Comparison of ENCODE assay signal across 8 mouse cellular contexts in the genomic region with DNA sequence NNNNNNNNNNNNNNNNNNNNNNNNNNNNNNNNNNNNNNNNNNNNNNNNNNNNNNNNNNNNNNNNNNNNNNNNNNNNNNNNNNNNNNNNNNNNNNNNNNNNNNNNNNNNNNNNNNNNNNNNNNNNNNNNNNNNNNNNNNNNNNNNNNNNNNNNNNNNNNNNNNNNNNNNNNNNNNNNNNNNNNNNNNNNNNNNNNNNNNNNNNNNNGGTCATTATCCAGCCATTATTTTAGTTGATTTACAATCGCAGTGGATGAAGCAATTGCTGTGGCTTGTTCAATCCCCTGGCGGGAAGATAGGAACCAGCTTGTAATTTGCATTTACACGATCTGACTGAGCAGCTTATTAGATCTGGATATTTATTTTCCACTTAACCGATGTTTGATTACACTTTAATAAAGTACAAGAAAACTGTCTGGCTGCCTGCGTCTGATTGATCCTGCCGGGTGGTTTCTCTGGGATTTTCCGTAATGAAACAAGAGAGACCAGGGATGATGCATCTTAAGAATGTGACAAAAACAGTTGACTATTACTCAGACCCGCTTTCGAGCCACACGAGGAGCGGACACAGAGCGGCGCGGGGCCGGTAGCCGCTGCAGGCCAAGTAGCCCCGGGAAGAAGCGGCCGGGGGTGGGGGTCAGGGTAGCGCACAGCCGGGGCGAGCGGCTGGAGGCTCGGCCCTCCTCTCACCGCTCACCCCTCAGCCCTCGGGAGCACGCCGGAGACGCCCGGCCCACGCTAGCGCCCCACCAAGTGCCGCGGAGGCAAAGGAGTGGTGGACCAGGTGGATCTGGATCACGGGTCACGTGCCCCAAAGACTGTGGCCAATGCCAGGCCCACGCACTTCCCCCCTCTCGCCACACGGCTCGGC. TPM values are rescaled to one million over a fixed set of nuclear protein-coding genes. Genes with fewer than 3 reads are reported as not detected.
DNase-seq lines count a peak whose midpoint lies in the region; ATAC-seq lines count a peak whose summit lies in the region.

No protein-coding gene starts in this region.

- no peaks in the 10 kb centered on the region for H3K9me3 ChIP-seq in hindbrain, embryonic 14.5 days (ENCODE audit: control insufficient read depth, low read length)
- H3K9me3 ChIP-seq in midbrain, embryonic 11.5 days (ENCODE audit: control insufficient read depth, low read length): no peaks in the 10 kb centered on the region

- H3K9ac ChIP-seq in hindbrain, embryonic 14.5 days: peak overlapping the region; percentile 21; the same call in 1 of the 2 replicates
- peak overlapping the region; percentile 48 for H3K9ac ChIP-seq in midbrain, embryonic 11.5 days (ENCODE audit: low read length)

- H3K4me1 ChIP-seq in hindbrain, embryonic 14.5 days (replicated peaks; ENCODE audit: control insufficient read depth, insufficient read depth, low read length): peaks cover 28% of the 10 kb centered on the region
- peaks cover 35% of the 10 kb centered on the region for H3K4me1 ChIP-seq in midbrain, embryonic 11.5 days (ENCODE audit: control insufficient read depth, insufficient read depth, low read length)

- no peak overlapping the region; the same call in 1 of the 2 replicates for H3K27ac ChIP-seq in hindbrain, embryonic 14.5 days
- peak overlapping the region; percentile 62 for H3K27ac ChIP-seq in midbrain, embryonic 11.5 days (ENCODE audit: low read depth, low read length)

- H3K4me3 ChIP-seq in hindbrain, embryonic 14.5 days (replicated peaks; ENCODE audit: low read length): peak overlapping the region; percentile 25
- H3K4me3 ChIP-seq in midbrain, embryonic 11.5 days (ENCODE audit: low read depth, low read length): peak overlapping the region; percentile 33

- H3K4me2 ChIP-seq in hindbrain, embryonic 14.5 days (replicated peaks): peak overlapping the region; percentile 56
- H3K4me2 ChIP-seq in midbrain, embryonic 11.5 days: peak overlapping the region; percentile 67

- WGBS in hindbrain, embryonic 14.5 days: 2% methylated on average over 40 of the region's 40 CpGs
- WGBS in midbrain, embryonic 11.5 days: 5% methylated on average over 40 of the region's 40 CpGs

- peaks cover 87% of the 10 kb centered on the region for H3K27me3 ChIP-seq in hindbrain, embryonic 14.5 days (ENCODE audit: control insufficient read depth, insufficient read depth, low read length)
- H3K27me3 ChIP-seq in midbrain, embryonic 11.5 days (ENCODE audit: control insufficient read depth, insufficient read depth, low read length): peaks cover 45% of the 10 kb centered on the region

- peak; percentile 89 for ATAC-seq in cerebellum, adult (ENCODE audit: insufficient number of reproducible peaks, low FRiP score, low TSS enrichment)
- ATAC-seq in hindbrain, embryonic 14.5 days (ENCODE audit: low FRiP score): peak; percentile 62
- peak; percentile 60 for ATAC-seq in midbrain, embryonic 11.5 days (ENCODE audit: low FRiP score)

- H3K36me3 ChIP-seq in hindbrain, embryonic 14.5 days (replicated peaks; ENCODE audit: control insufficient read depth, insufficient read depth): no peaks in the 10 kb centered on the region
- no peaks in the 10 kb centered on the region for H3K36me3 ChIP-seq in midbrain, embryonic 11.5 days (ENCODE audit: control insufficient read depth, insufficient read depth, low read length)

- DNase-seq in cerebellum, postnatal 4 days (ENCODE audit: low spot score in 2 of 2): no peak
- DNase-seq in 3134 (ENCODE audit: extremely low read depth, insufficient read length, low spot score): peak; percentile 5
- peak; percentile 16 for DNase-seq in embryo, embryonic 10 days (ENCODE audit: low spot score)
- peak; percentile 62 for DNase-seq in hindbrain, embryonic 14.5 days (ENCODE audit: low spot score)
- peak; percentile 93 for DNase-seq in midbrain, embryonic 11.5 days (ENCODE audit: low spot score, missing footprints)
- DNase-seq in T-cell, adult 2 months (ENCODE audit: low spot score): no peak
- no peak for DNase-seq in gastrocnemius, adult 8-10 months (ENCODE audit: low spot score in 2 of 2)

RNA-seq across cellular contexts. Expression of gene Gm17304, which starts 48.0 kb away (rescaled TPM):
- not detected in 2 replicates for polyA plus RNA-seq in hindbrain, embryonic 14.5 days (2014; fragmentation: Nextera tagmentation; extraction: Ambion mirVana)
- not detected in 2 replicates for polyA plus RNA-seq in midbrain, embryonic 11.5 days (2014; fragmentation: Nextera tagmentation; extraction: Ambion mirVana)
- total RNA-seq in gastrocnemius, adult 8-10 months (2022): not detected

Comparison
In these comparisons a context has a peak if more than half of its experiments do, and no peak if none do; other contexts are left out.
1. DNase-seq: peak in 3134 (single experiment), embryo, embryonic 10 days (single experiment), hindbrain, embryonic 14.5 days (single experiment) and midbrain, embryonic 11.5 days (single experiment); none in cerebellum, postnatal 4 days (0 of 2), T-cell, adult 2 months (single experiment) and gastrocnemius, adult 8-10 months (0 of 2).
2. Peak in every context shown above with its lines, with median percentiles within 50 percentile points of each other: ATAC-seq.